Mouse (Mus musculus) heart, postnatal 10 days (tissue): ENCODE measurements around the gene Snd1. TPM values are rescaled to one million over a fixed set of nuclear protein-coding genes. Genes with fewer than 3 reads are reported as not detected.
A peak's percentile ranks its signal among the peaks of the same experiment; 100 is the strongest.

Experiments used
- DNase-seq, 2 experiments: peaks; one replicate each; pipeline ENCODE4 v3.0.0; 2021
- intact Hi-C: fragments of 180-260 bp; cut with DNase I; formaldehyde crosslinking; loops from one replicate; pipeline ENCODE4 v1.15.1; 2025
- total RNA-seq, 2 experiments: library from RNA; stranded (reverse); gene quantifications; 2 replicates each; pipeline ENCODE4 v1.2.3; 2021

Gene Snd1
- total RNA-seq, 2 experiments from 2014 or later: 91.2 to 105 TPM

- DNase-seq: no peak
- intact Hi-C loops: no loop called here
Observed at GRCm38 (mm10) chr6:28733884-28734647, 259.1 kb downstream of the Snd1 start.

- DNase-seq: no peak
- intact Hi-C loops: no loop called here
Observed at GRCm38 (mm10) chr6:28735116-28735515, 260.2 kb downstream of the Snd1 start.

- intact Hi-C loops: no loop called here
- DNase-seq: no peak
Observed at GRCm38 (mm10) chr6:28736665-28737064, 261.7 kb downstream of the Snd1 start.

GRCm38 (mm10) chr6:28737601-28738000, 262.7 kb downstream of the Snd1 start:
- DNase-seq: no peak
- intact Hi-C loops: no loop called here

- DNase-seq: no peak
- intact Hi-C loops: no loop called here
Observed at GRCm38 (mm10) chr6:28743586-28743985, 268.6 kb downstream of the Snd1 start.

GRCm38 (mm10) chr6:28745864-28746263, 270.9 kb downstream of the Snd1 start:
- intact Hi-C loops: no loop called here

GRCm38 (mm10) chr6:28747025-28747424, 272.1 kb downstream of the Snd1 start:
- no peak for DNase-seq
- intact Hi-C loops: no loop called here

More at GRCm38 (mm10) chr6:28745864-28746263, 270.9 kb downstream of the Snd1 start:
- no peak for DNase-seq

- DNase-seq: peak in 1 of 2 experiments; percentile 15
- intact Hi-C loops: no loop called here
Observed at GRCm38 (mm10) chr6:28747931-28748670, 273.2 kb downstream of the Snd1 start.

- intact Hi-C loops: no loop called here
- DNase-seq: no peak
Observed at GRCm38 (mm10) chr6:28749224-28749623, 274.3 kb downstream of the Snd1 start.

GRCm38 (mm10) chr6:28751186-28751585, 276.2 kb downstream of the Snd1 start:
- DNase-seq: no peak
- intact Hi-C loops: no loop called here

- DNase-seq: no peak
- intact Hi-C loops: no loop called here
Observed at GRCm38 (mm10) chr6:28753217-28753616, 278.3 kb downstream of the Snd1 start.

GRCm38 (mm10) chr6:28753681-28754080, 278.7 kb downstream of the Snd1 start:
- DNase-seq: no peak
- intact Hi-C loops: no loop called here

- intact Hi-C loops: no loop called here
- no peak for DNase-seq
Observed at GRCm38 (mm10) chr6:28754127-28754898, 279.4 kb downstream of the Snd1 start.

- DNase-seq: peak; percentile 17 to 26
- intact Hi-C loops: no loop called here
Observed at GRCm38 (mm10) chr6:28756306-28757018, 281.5 kb downstream of the Snd1 start.

GRCm38 (mm10) chr6:28758293-28758692, 283.4 kb downstream of the Snd1 start:
- intact Hi-C loops: no loop called here
- no peak for DNase-seq

GRCm38 (mm10) chr6:28761728-28762127, 286.8 kb downstream of the Snd1 start:
- no peak for DNase-seq
- intact Hi-C loops: no loop called here

GRCm38 (mm10) chr6:28762132-28762775, 287.3 kb downstream of the Snd1 start:
- DNase-seq: no peak
- intact Hi-C loops: no loop called here

GRCm38 (mm10) chr6:28766622-28767021, 291.7 kb downstream of the Snd1 start:
- DNase-seq: no peak
- intact Hi-C loops: no loop called here

- DNase-seq: no peak
- intact Hi-C loops: no loop called here
Observed at GRCm38 (mm10) chr6:28767891-28768481, 293.0 kb downstream of the Snd1 start.

GRCm38 (mm10) chr6:28771331-28771730, 296.4 kb downstream of the Snd1 start:
- intact Hi-C loops: no loop called here
- no peak for DNase-seq
